In the genomic region with DNA sequence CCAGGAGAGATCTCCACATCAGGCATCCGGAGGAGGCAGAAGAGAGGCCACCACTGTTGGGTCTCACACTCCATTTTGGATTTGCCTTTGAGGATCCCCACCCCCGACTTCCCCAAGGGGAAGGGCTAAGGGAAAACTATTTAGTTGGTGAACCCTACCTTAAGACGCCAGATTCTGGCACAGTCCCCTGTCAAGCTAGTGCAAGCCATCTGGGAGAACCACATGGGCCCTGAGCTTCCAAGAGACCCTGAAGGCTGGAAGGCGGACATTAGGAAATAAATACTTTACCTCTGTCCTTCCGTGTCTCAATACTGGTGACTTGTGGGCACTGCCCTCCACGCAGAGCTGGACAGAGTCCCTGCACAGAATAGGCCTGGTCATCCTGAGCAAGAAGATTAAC, we compare ENCODE assay signal across 11 mouse cellular contexts. TPM values are rescaled to one million over a fixed set of nuclear protein-coding genes. Genes with fewer than 3 reads are reported as not detected.
A peak's percentile ranks its signal among the peaks of the same experiment; 100 is the strongest.
DNase-seq lines count a peak whose midpoint lies in the region; ATAC-seq and TF ChIP-seq lines count a peak whose summit lies in the region.
"Had no signal": no experiment of that assay in that cellular context is flagged by ENCODE, and none has a peak within 500 bp of the region (broad histone marks: within the 10 kb centered on the region; RNA-seq: fewer than 3 reads in every experiment).

No protein-coding gene starts in this region.

- no peak for ATAC-seq in liver, embryonic 11.5 days (replicated peaks; ENCODE audit: low FRiP score)
- no peak for ATAC-seq in liver, postnatal 0 days
- ATAC-seq in intestine, embryonic 15.5 days = no peak

- 0 out of 2 replicates have a peak, but pooled peaks cover 4% of the 10 kb centered on the region for H3K27me3 ChIP-seq in heart, embryonic 10.5 days (ENCODE audit: insufficient read depth, poor library complexity, severe bottlenecking)
- H3K27me3 ChIP-seq in liver, embryonic 11.5 days (replicated peaks; ENCODE audit: control insufficient read depth, insufficient read depth, low read length) = no peaks in the 10 kb centered on the region
- H3K27me3 ChIP-seq in liver, postnatal 0 days (ENCODE audit: insufficient read depth, low read length) = no peaks in the 10 kb centered on the region
- no peaks in the 10 kb centered on the region for H3K27me3 ChIP-seq in intestine, embryonic 15.5 days (replicated peaks)
- H3K27me3 ChIP-seq: CH12.LX had no signal

- 86% methylated on average over 6 of the region's 6 CpGs for WGBS in heart, embryonic 10.5 days
- WGBS in liver, embryonic 11.5 days = 86% methylated on average over 6 of the region's 6 CpGs
- 73% methylated on average over 6 of the region's 6 CpGs for WGBS in liver, postnatal 0 days (ENCODE audit: insufficient replicate concordance)
- 83% methylated on average over 6 of the region's 6 CpGs for WGBS in intestine, embryonic 15.5 days

- TF ChIP-seq EP300 in liver, postnatal 0 days (IDR thresholded peaks at IDR 0.05; ENCODE audit: low read depth) = no peak

- no peaks in the 10 kb centered on the region for H3K36me3 ChIP-seq in heart, embryonic 10.5 days
- no peaks in the 10 kb centered on the region for H3K36me3 ChIP-seq in liver, embryonic 11.5 days (ENCODE audit: control insufficient read depth, insufficient read depth, low read length)
- no peaks in the 10 kb centered on the region for H3K36me3 ChIP-seq in liver, postnatal 0 days (replicated peaks; ENCODE audit: insufficient read depth, low read length)
- no peaks in the 10 kb centered on the region for H3K36me3 ChIP-seq in intestine, embryonic 15.5 days

- H3K9me3 ChIP-seq in heart, embryonic 10.5 days = peaks cover 4% of the 10 kb centered on the region; the same call in 1 of the 2 replicates
- peaks cover 4% of the 10 kb centered on the region; the same call in 1 of the 2 replicates for H3K9me3 ChIP-seq in liver, embryonic 11.5 days (ENCODE audit: control insufficient read depth, low read length)
- 0 out of 2 replicates have a peak, but pooled peaks cover 2% of the 10 kb centered on the region for H3K9me3 ChIP-seq in liver, postnatal 0 days (ENCODE audit: low read length)
- no peaks in the 10 kb centered on the region for H3K9me3 ChIP-seq in intestine, embryonic 15.5 days

- no peak overlapping the region for H3K4me3 ChIP-seq in heart, embryonic 10.5 days
- H3K4me3 ChIP-seq in liver, embryonic 11.5 days (ENCODE audit: low read depth, low read length) = no peak overlapping the region; the same call in 1 of the 2 replicates
- H3K4me3 ChIP-seq in liver, postnatal 0 days (ENCODE audit: low read depth, low read length) = no peak overlapping the region
- H3K4me3 ChIP-seq in intestine, embryonic 15.5 days (replicated peaks) = no peak overlapping the region

- H3K4me2 ChIP-seq in liver, embryonic 11.5 days = 0 out of 2 replicates have a peak overlapping the region, but pooled peaks have one; percentile 2
- H3K4me2 ChIP-seq in liver, postnatal 0 days (ENCODE audit: low read depth, low read length) = no peak overlapping the region
- H3K4me2 ChIP-seq in intestine, embryonic 15.5 days (replicated peaks) = no peak overlapping the region

- H3K4me1 ChIP-seq in heart, embryonic 10.5 days = peaks cover 29% of the 10 kb centered on the region
- H3K4me1 ChIP-seq in liver, embryonic 11.5 days (replicated peaks; ENCODE audit: control insufficient read depth, insufficient read depth, low read length) = peaks cover 6% of the 10 kb centered on the region; the same call in 1 of the 2 replicates
- peaks cover 18% of the 10 kb centered on the region for H3K4me1 ChIP-seq in liver, postnatal 0 days (ENCODE audit: insufficient read depth)
- peaks cover 32% of the 10 kb centered on the region for H3K4me1 ChIP-seq in intestine, embryonic 15.5 days (replicated peaks)

- no peak for TF ChIP-seq CTCF in liver, postnatal 0 days (IDR thresholded peaks at IDR 0.05; ENCODE audit: low read depth)

- no peak overlapping the region for H3K9ac ChIP-seq in liver, embryonic 11.5 days (ENCODE audit: low read depth, low read length)
- no peak overlapping the region for H3K9ac ChIP-seq in liver, postnatal 0 days (replicated peaks)
- no peak overlapping the region for H3K9ac ChIP-seq in intestine, embryonic 15.5 days

- no peak for DNase-seq in heart, embryonic 10.5 days (ENCODE audit: low spot score)
- no peak for DNase-seq in heart, adult 8-10 months (ENCODE audit: low spot score)
- DNase-seq in liver, embryonic 11.5 days (ENCODE audit: low spot score) = no peak
- DNase-seq in liver, postnatal 0 days = no peak
- peak; percentile 24 for DNase-seq in MN1 (ENCODE audit: low spot score)
- DNase-seq in frontal cortex, adult 2 months (ENCODE audit: extremely low spot score in 1 of 2, low spot score in 1 of 2) = no peak
- no peak for DNase-seq in right cerebral cortex, postnatal 36 days (ENCODE audit: low spot score in 2 of 2)
- DNase-seq: right cerebral cortex, postnatal 4 days; thymus, postnatal 36 days had no signal

- H3K27ac ChIP-seq in heart, embryonic 10.5 days = peak overlapping the region; percentile 97
- no peak overlapping the region for H3K27ac ChIP-seq in liver, embryonic 11.5 days (ENCODE audit: low read depth, low read length)
- H3K27ac ChIP-seq in liver, postnatal 0 days (ENCODE audit: low read depth) = no peak overlapping the region
- 0 out of 2 replicates have a peak overlapping the region, but pooled peaks have one; percentile 23 for H3K27ac ChIP-seq in intestine, embryonic 15.5 days

RNA-seq across cellular contexts. Expression of a gene that starts 37.2 kb away (rescaled TPM):
- 1,530 and 1,842 TPM in 2 replicates for polyA plus RNA-seq in heart, embryonic 10.5 days (2016; fragmentation: Nextera tagmentation; extraction: Ambion mirVana)
- total RNA-seq in heart, adult 8-10 months (2022) = 100 to 1,000 TPM; 363 to 431 (median 376) TPM
- polyA plus RNA-seq in liver, embryonic 11.5 days (2014; fragmentation: Nextera tagmentation; extraction: Ambion mirVana) = 1,897 and 1,996 TPM in 2 replicates
- 1,306 and 1,327 TPM in 2 replicates for polyA plus RNA-seq in liver, postnatal 0 days (2015; fragmentation: Nextera tagmentation; extraction: Ambion mirVana)
- 1,771 and 1,977 TPM in 2 replicates for polyA plus RNA-seq in intestine, embryonic 15.5 days (2015; fragmentation: Nextera tagmentation; extraction: Ambion mirVana)
- 502 and 559 TPM in 2 replicates for polyA plus RNA-seq in frontal cortex, adult 2 months (2012; rRNA removed)

RNA-seq across cellular contexts. Expression of a gene that starts 50.7 kb away (rescaled TPM):
- 20.5 and 24.5 TPM in 2 replicates for polyA plus RNA-seq in heart, embryonic 10.5 days (2016; fragmentation: Nextera tagmentation; extraction: Ambion mirVana)
- total RNA-seq in heart, adult 8-10 months (2022) = 10 to 100 TPM; 19.4 to 24.6 (median 22.0) TPM
- polyA plus RNA-seq in liver, embryonic 11.5 days (2014; fragmentation: Nextera tagmentation; extraction: Ambion mirVana) = 17.5 and 18.4 TPM in 2 replicates
- 7.3 and 7.9 TPM in 2 replicates for polyA plus RNA-seq in liver, postnatal 0 days (2015; fragmentation: Nextera tagmentation; extraction: Ambion mirVana)
- 18.8 and 20.0 TPM in 2 replicates for polyA plus RNA-seq in intestine, embryonic 15.5 days (2015; fragmentation: Nextera tagmentation; extraction: Ambion mirVana)
- polyA plus RNA-seq in frontal cortex, adult 2 months (2012; rRNA removed) = 26.3 and 28.0 TPM in 2 replicates

Comparison
In these comparisons a context has a peak if more than half of its experiments do, and no peak if none do; other contexts are left out.
1. H3K27ac ChIP-seq: peak in heart, embryonic 10.5 days (single experiment) and intestine, embryonic 15.5 days (single experiment); none in liver, embryonic 11.5 days (single experiment) and liver, postnatal 0 days (single experiment).